Mouse (Mus musculus): Measurements from ENCODE around the gene Axl. TPM values are rescaled to one million over a fixed set of nuclear protein-coding genes. Genes with fewer than 3 reads are reported as not detected.
A peak's percentile ranks its signal among the peaks of the same experiment; 100 is the strongest.
"Not testable (repeated sequence)": the region's sequence is repeated elsewhere in the genome, so short reads cannot be mapped to it uniquely, and the experiment has no call there.

Gene Axl
- polyA plus RNA-seq, 1 experiment from 2014 or later, result 55.0 TPM

DNA sequence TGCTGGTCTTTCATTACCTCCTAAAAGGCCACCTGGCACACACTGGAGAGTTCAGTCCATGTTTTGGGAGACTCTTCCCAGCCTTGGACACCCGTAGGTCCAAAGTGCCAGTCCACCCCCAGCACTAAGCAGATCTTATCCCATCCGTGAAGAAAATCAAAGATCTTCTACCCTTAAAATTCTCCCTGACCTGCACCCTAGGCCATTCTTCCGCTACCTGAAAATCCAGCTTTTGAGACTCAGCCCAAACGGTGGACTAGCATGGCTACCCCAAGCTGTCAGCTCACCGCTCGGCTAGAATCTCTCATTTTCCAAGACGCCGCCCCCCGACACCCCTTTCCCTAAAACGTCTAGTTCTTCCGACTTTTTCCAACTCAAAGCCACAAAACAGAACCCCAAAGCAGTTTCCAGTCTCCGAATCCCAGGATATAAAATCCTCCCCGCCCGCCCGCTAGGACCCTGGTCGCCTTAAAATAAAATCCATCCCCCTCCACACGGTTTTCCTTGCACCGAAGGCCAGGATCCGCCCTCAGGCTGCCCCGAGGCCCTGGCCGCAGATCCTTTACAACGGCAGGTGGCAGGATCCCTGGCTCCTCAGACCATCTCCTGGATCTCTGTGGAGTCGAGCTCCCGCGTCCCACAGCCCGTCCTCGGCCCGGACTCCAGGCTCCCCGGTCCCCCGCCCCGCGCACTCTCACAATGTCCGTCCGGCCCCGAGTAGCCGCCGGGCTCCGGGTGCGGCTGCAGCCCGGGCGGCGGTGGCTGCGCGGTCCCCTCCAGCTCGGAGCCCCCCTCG lies 34.7 kb downstream of the Axl start:
- Histone ChIP-seq H3K36me3 (ENCODE audit: inconsistent target) (peaks cover 29% of the 10 kb centered on the region; the same call in 1 of the 2 replicates), H3K79me2 (ENCODE audit: inconsistent target) (peaks cover 53% of the 10 kb centered on the region), H3K27ac (peak overlapping the region; percentile 68), H3K4me3 (ENCODE audit: inconsistent target) (peak overlapping the region; percentile 84)
- under 1% methylated on average over 43 of the region's 46 CpGs for WGBS (ENCODE audit: missing documents)

DNA sequence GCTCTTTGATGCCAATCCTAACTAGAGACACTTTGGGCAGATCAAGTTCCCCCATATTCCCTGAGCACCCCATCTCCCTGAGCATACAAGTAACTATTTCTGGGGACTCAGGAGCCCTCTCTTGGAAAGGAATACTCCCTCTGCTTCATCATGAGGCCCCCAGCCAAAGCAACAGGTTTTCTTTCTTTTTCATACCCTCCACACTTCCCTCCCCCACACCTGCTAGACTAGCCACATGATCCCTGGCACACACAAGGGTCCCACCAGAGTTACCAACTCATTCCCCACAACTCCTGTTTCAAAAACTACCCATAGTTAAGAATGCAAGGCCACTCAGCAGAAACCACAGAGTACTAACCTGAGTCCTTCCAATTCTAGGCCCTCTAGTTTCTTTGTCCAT lies 35.4 kb downstream of the Axl start:
- Histone ChIP-seq H3K36me3 (ENCODE audit: inconsistent target) (peaks cover 31% of the 10 kb centered on the region; the same call in 1 of the 2 replicates), H3K4me3 (ENCODE audit: inconsistent target) (peak overlapping the region; percentile 84), H3K79me2 (ENCODE audit: inconsistent target) (peaks cover 61% of the 10 kb centered on the region), H3K27ac (peak overlapping the region; percentile 68)

DNA sequence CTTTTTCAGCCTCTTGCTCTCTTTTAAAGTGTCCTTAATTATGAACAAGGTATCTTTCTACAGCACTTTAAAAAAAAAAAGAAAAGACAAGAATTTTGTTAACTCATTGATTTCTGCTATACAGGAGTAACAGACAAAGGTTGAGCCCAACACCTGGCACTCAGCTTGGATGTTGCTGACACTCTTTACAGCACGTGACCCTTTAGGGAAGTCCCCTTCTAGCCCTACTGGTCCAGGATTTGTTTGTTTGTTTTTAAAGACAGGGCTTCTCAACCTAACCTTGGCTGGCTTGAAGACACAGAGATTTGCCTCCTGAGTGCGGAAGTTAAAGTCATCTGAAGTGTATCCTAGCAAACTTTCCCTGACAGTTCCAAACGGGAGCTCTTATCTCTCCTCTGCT lies 41.7 kb downstream of the Axl start:
- Histone ChIP-seq H3K36me3 (ENCODE audit: inconsistent target) (peaks cover 94% of the 10 kb centered on the region), H3K4me3 (ENCODE audit: inconsistent target) (no peak overlapping the region), H3K27ac (no peak overlapping the region), H3K79me2 (ENCODE audit: inconsistent target) (peaks cover 72% of the 10 kb centered on the region)
- WGBS (ENCODE audit: missing documents), result 87% methylated on average over 3 of the region's 3 CpGs

DNA sequence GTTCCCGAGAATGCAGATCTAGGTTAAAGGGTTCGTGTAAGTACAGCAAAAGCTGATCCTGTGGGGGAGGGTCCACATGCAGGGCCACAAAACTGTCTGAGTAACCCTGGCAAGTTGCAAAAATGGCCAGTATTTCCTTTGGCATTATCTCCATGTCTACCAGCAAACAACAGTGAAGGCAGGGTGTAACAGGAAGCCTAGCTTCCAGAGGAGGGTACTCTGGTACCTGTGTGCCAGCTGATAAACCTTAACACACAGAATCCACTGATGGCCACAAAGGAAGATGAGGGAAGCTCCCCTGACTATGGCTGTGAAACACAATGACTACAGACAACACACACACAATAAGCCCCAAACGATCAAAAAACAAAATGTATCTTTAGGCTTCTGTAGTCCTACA lies 50.2 kb downstream of the Axl start:
- Histone ChIP-seq H3K27ac (no peak overlapping the region), H3K79me2 (ENCODE audit: inconsistent target) (peaks cover 59% of the 10 kb centered on the region), H3K4me3 (ENCODE audit: inconsistent target) (no peak overlapping the region), H3K36me3 (ENCODE audit: inconsistent target) (peaks cover 78% of the 10 kb centered on the region)
- 83% methylated on average over 3 of the region's 3 CpGs for WGBS (ENCODE audit: missing documents)

DNA sequence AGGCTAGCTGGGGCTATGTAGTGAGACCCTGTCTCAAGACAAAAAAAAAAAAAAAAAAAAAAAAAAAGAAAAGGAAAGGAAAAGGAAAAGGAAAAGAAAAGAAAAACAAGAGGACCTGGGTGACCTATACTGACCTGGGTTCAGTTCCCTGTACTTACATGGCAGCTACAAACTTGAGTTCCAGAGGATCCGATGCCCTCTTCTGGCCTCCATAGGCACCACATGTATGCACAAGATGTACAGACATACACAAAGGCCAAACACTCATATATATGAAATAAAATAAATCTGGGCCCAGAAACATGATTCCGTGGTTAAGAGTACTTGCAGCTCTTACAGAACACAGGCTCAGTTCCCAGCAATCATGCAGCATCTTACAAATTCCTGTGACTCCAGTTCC lies 51.6 kb downstream of the Axl start:
- peaks cover 77% of the 10 kb centered on the region for H3K36me3 ChIP-seq (ENCODE audit: inconsistent target)
- 94% methylated on average over 2 of the region's 2 CpGs for WGBS (ENCODE audit: missing documents)
- peaks cover 53% of the 10 kb centered on the region for H3K79me2 ChIP-seq (ENCODE audit: inconsistent target)
- no peak overlapping the region for H3K27ac ChIP-seq
- no peak overlapping the region for H3K4me3 ChIP-seq (ENCODE audit: inconsistent target)

DNA sequence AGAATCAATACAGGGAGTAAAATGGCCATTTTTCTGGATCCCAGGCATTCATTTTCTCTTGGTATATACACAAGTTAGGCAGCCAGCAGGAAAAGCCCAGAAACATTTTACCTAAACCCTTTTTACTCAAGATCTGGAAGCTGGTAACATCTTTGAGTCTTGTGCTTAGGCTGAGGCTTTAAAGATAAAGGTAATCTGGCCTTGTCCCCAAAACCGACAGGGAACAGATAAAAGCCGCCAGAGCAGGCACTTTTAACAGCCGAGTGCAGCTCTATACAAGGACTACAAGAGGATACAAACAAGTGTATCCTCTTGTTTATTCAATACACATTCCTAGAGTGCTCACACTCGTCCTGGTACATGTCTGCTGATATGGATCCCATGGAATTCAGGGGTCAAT lies 53.5 kb downstream of the Axl start:
- Histone ChIP-seq H3K27ac (no peak overlapping the region), H3K4me3 (ENCODE audit: inconsistent target) (no peak overlapping the region), H3K79me2 (ENCODE audit: inconsistent target) (peaks cover 60% of the 10 kb centered on the region), H3K36me3 (ENCODE audit: inconsistent target) (peaks cover 64% of the 10 kb centered on the region)
- WGBS (ENCODE audit: missing documents), result 93% methylated on average over 4 of the region's 4 CpGs

DNA sequence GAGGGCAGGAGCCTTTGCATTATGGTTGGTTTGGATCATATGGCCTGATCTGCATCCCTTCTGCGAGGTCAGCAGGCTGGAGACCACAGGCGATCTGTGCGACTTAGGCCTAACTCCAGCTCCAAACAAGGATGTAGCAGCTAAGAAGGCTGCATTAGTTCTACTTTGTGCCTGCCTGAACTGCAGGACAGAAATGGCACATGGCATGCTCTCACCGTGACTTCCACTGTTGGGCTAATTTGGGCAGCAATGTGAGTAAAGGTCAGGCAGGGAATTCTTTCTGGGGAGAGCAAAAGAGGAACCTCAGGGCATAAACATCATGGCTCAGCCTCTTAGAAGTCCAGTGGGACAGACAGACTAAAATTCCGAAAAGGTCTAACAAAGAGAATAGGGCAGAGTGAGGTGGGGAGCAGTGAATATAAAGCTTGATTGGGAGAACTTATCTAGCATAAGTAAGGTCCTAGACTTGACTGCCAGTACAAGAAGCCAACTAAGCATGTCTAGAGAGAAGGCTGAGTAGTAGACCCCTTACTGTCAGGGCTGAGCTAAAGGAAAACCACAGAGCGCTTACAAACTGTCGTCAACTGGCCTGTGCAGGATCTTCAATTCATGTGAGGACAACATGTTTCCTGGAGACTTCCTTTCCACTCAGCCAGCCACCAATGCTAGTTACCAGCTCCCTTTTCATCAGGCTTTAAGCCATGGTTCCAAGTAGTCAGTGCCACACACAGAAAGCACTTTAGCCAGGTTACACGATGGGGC lies 57.0 kb downstream of the Axl start:
- H3K36me3 ChIP-seq (ENCODE audit: inconsistent target), result peaks cover 68% of the 10 kb centered on the region
- H3K4me3 ChIP-seq (ENCODE audit: inconsistent target), result no peak overlapping the region
- H3K79me2 ChIP-seq (ENCODE audit: inconsistent target), result peaks cover 53% of the 10 kb centered on the region; the same call in 1 of the 2 replicates
- H3K27ac ChIP-seq, result peak overlapping the region; percentile 83
- 23% methylated on average over 8 of the region's 8 CpGs for WGBS (ENCODE audit: missing documents)

DNA sequence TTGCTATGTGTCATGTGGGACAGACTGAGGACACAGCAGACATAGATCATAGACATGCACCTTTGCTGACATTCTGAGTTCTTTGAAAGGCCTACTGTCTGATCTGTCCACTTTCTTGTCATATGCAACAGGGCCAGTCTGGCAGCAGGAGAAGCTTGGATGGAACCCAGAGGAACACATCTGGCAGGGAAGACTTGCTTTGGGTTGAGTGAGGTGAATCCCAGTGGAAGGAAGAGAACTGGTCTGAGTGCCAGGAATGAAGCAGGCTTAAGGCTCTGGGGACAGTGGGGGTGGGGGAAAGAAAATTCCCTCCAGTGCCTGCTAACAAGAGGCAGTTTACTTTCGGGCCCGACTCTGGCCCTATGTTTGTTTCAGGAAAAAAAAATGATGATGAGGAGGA lies 58.6 kb downstream of the Axl start:
- H3K27ac ChIP-seq, result peak overlapping the region; percentile 83
- no peak overlapping the region for H3K4me3 ChIP-seq (ENCODE audit: inconsistent target)
- 93% methylated on average over 2 of the region's 2 CpGs for WGBS (ENCODE audit: missing documents)
- peaks cover 37% of the 10 kb centered on the region; the same call in 1 of the 2 replicates for H3K79me2 ChIP-seq (ENCODE audit: inconsistent target)
- peaks cover 67% of the 10 kb centered on the region for H3K36me3 ChIP-seq (ENCODE audit: inconsistent target)

DNA sequence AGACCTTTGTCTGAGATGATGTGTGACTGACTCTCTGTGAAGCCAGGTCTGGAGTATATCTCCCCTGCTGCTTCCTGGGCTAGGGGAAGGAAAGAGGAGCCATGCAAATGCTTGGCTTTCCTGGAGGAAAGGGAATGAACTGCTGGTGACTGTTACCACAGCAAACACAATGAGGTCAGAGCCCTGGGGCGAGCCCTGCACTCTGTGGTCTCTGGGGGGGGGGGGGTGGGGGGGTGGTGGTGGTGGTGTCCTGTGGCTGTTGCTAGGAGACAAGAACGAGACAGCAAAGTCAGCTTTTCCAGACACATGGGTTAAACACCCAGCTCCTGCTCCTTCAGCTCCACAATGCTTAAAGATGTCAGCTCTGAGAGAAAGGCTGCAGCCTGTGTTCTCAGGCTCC lies 59.1 kb downstream of the Axl start:
- Histone ChIP-seq H3K36me3 (ENCODE audit: inconsistent target) (peaks cover 67% of the 10 kb centered on the region), H3K79me2 (ENCODE audit: inconsistent target) (peaks cover 32% of the 10 kb centered on the region; the same call in 1 of the 2 replicates), H3K27ac (peak overlapping the region; percentile 83), H3K4me3 (ENCODE audit: inconsistent target) (no peak overlapping the region)
- WGBS (ENCODE audit: missing documents), result no CpG with 5 or more reads among the region's 2 CpGs

DNA sequence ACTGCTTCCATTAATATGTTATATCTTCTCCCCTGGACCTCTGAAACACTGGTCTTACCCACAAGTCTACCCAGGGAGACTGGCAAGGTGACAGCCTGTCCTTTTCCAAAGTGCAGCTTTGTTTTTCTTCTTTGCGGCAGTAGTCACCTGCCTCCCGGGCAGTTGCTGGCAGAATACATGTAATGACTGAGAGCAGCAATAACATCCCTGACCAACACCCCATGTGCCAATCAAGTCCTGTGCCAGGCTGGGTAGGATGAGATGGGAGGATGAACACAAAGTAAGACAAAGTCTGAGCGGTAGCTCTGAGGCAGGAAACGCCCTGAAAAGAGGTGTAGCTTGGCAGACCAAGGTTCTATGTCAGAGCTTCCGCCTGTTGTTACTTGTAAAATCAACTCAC lies 60.7 kb downstream of the Axl start:
- WGBS (ENCODE audit: missing documents), result 92% methylated on average over 5 of the region's 5 CpGs
- H3K36me3 ChIP-seq (ENCODE audit: inconsistent target), result peaks cover 65% of the 10 kb centered on the region
- peaks cover 28% of the 10 kb centered on the region; the same call in 1 of the 2 replicates for H3K79me2 ChIP-seq (ENCODE audit: inconsistent target)
- H3K4me3 ChIP-seq (ENCODE audit: inconsistent target), result no peak overlapping the region
- no peak overlapping the region for H3K27ac ChIP-seq

DNA sequence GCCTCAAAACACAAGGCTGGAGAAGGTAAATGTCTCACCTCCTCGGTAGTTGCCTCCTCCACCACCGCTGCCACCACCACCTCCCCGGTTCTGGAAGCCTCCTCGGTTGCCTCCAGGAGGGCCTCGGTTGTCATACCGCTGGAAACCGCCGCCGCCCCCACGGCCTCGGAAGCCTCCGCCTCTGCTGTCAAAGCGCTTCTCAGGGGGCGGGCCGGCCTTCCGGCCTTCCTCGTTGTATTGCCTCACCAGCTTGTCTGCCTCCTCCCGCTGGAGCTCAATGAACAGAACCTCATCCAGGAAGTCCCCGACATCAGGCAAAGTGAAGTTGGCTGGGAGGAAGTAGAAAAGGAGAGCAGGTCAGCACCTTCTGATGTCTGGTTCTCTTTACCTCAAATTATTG lies 62.6 kb downstream of the Axl start:
- peaks cover 28% of the 10 kb centered on the region; the same call in 1 of the 2 replicates for H3K79me2 ChIP-seq (ENCODE audit: inconsistent target)
- 82% methylated on average over 15 of the region's 19 CpGs for WGBS (ENCODE audit: missing documents)
- no peak overlapping the region for H3K4me3 ChIP-seq (ENCODE audit: inconsistent target)
- no peak overlapping the region for H3K27ac ChIP-seq
- peaks cover 57% of the 10 kb centered on the region for H3K36me3 ChIP-seq (ENCODE audit: inconsistent target)

DNA sequence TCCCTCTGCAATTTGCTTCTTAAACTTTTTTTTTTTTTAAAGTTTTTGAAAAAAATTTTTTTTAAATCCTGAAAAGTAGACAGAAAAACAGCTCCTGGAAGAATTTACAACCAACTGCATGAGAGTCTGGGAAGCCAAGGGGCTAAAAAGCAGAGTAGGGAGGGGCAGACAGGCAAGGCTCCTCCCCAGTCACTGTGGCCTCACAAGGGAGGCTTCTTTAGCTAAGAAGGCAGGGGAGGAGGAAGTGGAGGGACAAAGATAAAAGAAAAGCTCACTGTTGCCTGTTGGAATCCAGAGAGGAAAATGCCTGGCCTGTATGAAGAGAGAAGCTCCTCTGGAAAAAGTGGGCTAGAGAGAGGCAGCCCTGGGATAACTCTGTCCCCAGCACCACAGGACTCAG lies 66.7 kb downstream of the Axl start:
- Histone ChIP-seq H3K36me3 (ENCODE audit: inconsistent target) (peaks cover 35% of the 10 kb centered on the region), H3K27ac (peak overlapping the region; percentile 8; the same call in 1 of the 2 replicates), H3K79me2 (ENCODE audit: inconsistent target) (peaks cover 21% of the 10 kb centered on the region)
- not testable (repeated sequence) for H3K4me3 ChIP-seq (ENCODE audit: inconsistent target)

DNA sequence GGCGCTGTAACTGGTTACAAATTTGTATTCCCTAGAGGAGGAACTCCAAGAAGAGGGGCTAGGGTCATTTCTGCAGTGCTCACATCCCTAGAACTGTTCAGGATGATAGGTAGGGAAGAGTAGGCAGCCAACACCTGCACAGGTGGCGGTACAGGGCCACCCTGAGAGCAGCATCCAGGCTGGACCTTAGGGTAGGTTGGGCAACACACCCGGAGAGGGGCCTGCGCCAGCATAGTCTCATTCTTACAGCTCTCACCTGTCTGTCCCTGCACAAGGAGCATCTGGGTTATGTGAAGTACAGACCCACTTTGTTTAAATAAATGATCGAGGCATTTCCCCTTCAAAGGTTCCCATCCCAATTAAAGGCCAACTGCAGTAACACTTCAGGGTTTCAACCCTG lies 67.7 kb downstream of the Axl start:
- Histone ChIP-seq H3K27ac (no peak overlapping the region), H3K79me2 (ENCODE audit: inconsistent target) (peaks cover 31% of the 10 kb centered on the region), H3K4me3 (ENCODE audit: inconsistent target) (no peak overlapping the region), H3K36me3 (ENCODE audit: inconsistent target) (peaks cover 33% of the 10 kb centered on the region)
- 78% methylated on average over 5 of the region's 5 CpGs for WGBS (ENCODE audit: missing documents)

DNA sequence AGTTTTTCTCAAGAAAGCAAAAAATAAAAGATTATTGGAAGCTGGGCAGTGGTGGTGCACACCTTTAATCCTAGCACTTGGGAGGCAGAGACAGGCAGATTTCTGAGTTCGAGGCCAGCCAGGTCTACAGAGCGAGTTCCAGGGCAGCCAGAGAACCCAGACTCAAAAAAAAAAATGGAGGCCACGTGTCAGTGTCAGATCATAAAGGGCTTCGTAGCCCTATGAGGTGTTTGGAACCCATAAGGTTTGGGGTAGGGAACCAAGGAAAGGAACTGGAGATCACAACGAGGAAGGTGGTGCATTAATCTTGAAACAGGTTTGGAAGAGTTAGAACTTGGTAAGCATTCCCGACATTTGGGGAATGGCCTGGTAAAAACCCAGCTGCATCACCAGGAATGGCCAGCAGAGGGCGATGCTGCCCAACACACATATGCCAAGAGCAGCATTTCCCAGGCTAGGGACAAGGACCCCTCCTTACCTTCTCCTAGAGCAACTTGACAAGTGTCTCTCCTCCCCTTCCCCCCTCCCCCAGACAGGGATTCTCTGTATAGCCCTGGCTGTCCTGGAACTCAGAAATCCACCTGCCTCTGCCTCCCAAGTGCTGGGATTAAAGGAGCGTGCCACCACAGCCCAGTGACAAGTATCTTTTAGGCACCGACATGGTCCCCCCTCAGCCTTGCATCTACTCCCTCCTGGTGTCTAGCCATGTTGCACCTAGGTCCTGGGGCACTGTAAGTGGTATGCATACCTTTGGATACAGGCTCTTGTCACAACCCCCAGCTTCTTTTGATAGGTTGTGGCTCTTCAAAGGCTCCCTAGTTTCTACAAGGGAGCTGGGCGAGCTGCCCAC lies 68.5 kb downstream of the Axl start:
- Histone ChIP-seq H3K79me2 (ENCODE audit: inconsistent target) (peaks cover 39% of the 10 kb centered on the region), H3K4me3 (ENCODE audit: inconsistent target) (no peak overlapping the region), H3K27ac (peak overlapping the region; percentile 90), H3K36me3 (ENCODE audit: inconsistent target) (peaks cover 31% of the 10 kb centered on the region)
- WGBS (ENCODE audit: missing documents), result 41% methylated on average over 10 of the region's 10 CpGs

Data from macrophage (primary cell).